Mouse (Mus musculus): ENCODE data around the gene Vmn1r180.

DNA sequence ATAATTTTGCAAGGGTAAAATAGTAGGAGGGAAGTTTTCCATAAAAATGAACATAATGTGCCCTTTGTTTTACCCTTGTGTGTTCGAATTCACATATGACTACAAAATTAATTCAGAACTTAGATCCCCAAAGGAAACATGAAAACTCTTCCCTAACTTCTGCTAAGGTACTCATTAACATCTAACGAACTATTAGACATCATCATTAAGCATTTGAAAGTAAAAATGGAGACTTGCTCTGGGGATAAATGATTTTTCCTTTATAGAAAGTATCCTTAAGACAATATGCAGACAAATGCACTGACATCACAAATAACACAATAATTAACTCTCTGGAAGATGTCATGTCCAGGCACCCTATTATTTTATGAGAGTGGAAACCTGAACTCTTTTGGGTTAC is 23.8 kb upstream of the Vmn1r180 start, which contains the start of gene Vmn1r179:
- no peak for TF ChIP-seq CTCF (IDR thresholded peaks at IDR 0.05; ENCODE audit: low read depth)
- TF ChIP-seq EP300 (IDR thresholded peaks at IDR 0.05; ENCODE audit: low read depth) = no peak
